Mouse (Mus musculus) neural tube, embryonic 11.5 days (tissue): Measurements from ENCODE around the gene Snx7. TPM values are rescaled to one million over a fixed set of nuclear protein-coding genes. Genes with fewer than 3 reads are reported as not detected.

ENCODE experiments used
- ATAC-seq: fragments of 200-750 bp; cut with Nextera tagmentation; 2 replicates; pipeline ENCODE4 v1.8.0; 2017; ENCODE audit warnings: moderate number of reproducible peaks, mild to moderate bottlenecking, moderate TSS enrichment, moderate library complexity; ENCODE audit not compliant: insufficient read depth, low FRiP score, low TSS enrichment
- DNase-seq: peaks from one replicate; pipeline ENCODE4 v3.0.0-alpha.2; 2015; ENCODE audit warnings: low spot score
- H3K27ac ChIP-seq: fragments of 300-500 bp; sonication (generic); 2 replicates; pipeline ENCODE4 v1.5.1; 2014; ENCODE audit warnings: low read depth, mild to moderate bottlenecking, low read length
- H3K27me3 ChIP-seq: fragments of 300-500 bp; sonication (generic); 2 replicates; pipeline ENCODE4 v1.6.1; 2014; ENCODE audit warnings: mild to moderate bottlenecking, low read length, mixed read lengths; ENCODE audit not compliant: control insufficient read depth, insufficient read depth
- H3K36me3 ChIP-seq: fragments of 300-500 bp; sonication (generic); 2 replicates; pipeline ENCODE4 v1.6.1; 2014; ENCODE audit warnings: mild to moderate bottlenecking, low read length, moderate library complexity, mixed read lengths; ENCODE audit not compliant: control insufficient read depth, insufficient read depth
- H3K4me1 ChIP-seq: fragments of 300-500 bp; sonication (generic); 2 replicates; pipeline ENCODE4 v1.6.1; 2014; ENCODE audit warnings: low read length, mixed read lengths; ENCODE audit not compliant: control insufficient read depth, insufficient read depth
- H3K4me2 ChIP-seq: fragments of 300-500 bp; sonication (generic); 2 replicates; pipeline ENCODE4 v1.6.1; 2014; ENCODE audit warnings: low read depth, mild to moderate bottlenecking, moderate library complexity
- H3K4me3 ChIP-seq: fragments of 300-500 bp; sonication (generic); 2 replicates; pipeline ENCODE4 v1.5.1; 2014; ENCODE audit warnings: low read depth, low read length
- H3K9ac ChIP-seq: fragments of 300-500 bp; sonication (generic); 2 replicates; pipeline ENCODE4 v1.6.1; 2014; ENCODE audit warnings: mild to moderate bottlenecking, low read length
- H3K9me3 ChIP-seq: fragments of 300-500 bp; sonication (generic); 2 replicates; pipeline ENCODE4 v1.6.1; 2016; ENCODE audit warnings: low read length; ENCODE audit not compliant: control insufficient read depth
- WGBS: fragments of 180-500 bp; shearing (Covaris S2); extraction: QIAGEN DNeasy Blood & Tissue Kit; methylation state at CpG from one replicate; pipeline ENCODE4 v1.1.7; 2014; 5-methylcytosine and 5-hydroxymethylcytosine counted together
- polyA plus RNA-seq: library from polyadenylated mRNA; unstranded; fragments of >200 nt; fragmentation: Nextera tagmentation; extraction: Ambion mirVana; gene quantifications from 2 replicates; pipeline ENCODE4 v1.2.1, GENCODE M21; 2014

Snx7 gene
- polyA plus RNA-seq, 1 experiment from 2014 or later: 14.4 TPM

DNA sequence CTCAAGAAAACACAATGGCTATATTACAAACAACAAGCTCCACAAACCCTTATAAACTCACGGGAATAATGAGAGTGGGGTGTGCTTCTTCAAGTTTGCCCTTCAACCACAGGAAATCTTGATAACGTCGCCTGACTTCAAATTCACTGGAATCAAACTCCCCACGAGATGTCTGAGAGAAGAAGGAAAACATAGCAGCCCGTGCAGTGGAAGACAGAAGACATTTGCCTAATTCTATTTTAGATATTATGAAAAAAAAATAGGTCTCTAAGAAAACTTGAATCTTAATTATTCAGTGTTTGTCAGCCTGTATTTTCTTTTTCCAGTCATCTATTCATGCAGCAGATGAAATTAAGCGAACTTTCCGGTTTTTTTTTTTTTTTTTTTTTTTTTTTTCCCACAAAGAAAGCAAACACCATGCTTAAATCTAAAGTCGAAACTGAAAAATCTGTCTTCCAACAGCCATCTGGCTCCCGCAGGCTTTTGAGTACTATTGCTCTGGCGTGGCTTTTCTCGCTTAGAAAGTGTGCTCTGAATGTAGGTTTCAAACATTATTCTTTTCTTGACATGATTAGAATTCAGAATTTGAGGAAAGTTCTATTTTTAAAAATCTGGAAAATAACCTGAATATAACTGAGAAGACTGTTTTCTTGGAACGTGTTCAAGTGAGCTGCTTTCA, 28.7 kb downstream of the Snx7 start:
- H3K36me3 ChIP-seq: no peaks in the 10 kb centered on the region
- H3K27me3 ChIP-seq: no peaks in the 10 kb centered on the region
- WGBS: 84% methylated on average over 12 of the region's 12 CpGs
- H3K4me3 ChIP-seq: no peak overlapping the region
- H3K9me3 ChIP-seq: no peaks in the 10 kb centered on the region
- no peak overlapping the region for H3K4me2 ChIP-seq
- DNase-seq: no peak
- H3K27ac ChIP-seq: no peak overlapping the region
- no peaks in the 10 kb centered on the region for H3K4me1 ChIP-seq
- no peak overlapping the region for H3K9ac ChIP-seq
- ATAC-seq: no peak

DNA sequence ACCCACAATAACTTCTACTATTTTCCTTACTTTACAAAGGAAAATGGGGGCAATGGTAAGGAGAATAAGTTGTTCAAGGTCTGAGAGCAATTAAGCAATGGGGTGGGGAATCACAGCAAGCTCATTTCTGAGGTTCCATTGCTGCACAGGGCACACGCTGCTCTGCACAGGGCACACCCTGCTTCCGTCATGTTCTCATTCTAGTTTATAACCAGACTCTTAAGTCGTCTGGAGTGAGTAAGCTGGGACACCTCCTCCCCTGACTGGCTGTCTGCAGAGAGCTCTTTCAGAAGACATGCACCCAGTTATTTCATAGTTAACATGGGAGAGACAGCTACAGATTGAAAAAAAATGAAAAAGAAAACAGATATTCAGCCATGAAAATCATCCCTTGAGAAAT, 30.7 kb downstream of the Snx7 start:
- no peaks in the 10 kb centered on the region for H3K9me3 ChIP-seq
- H3K4me1 ChIP-seq: no peaks in the 10 kb centered on the region
- DNase-seq (no peak), ATAC-seq (no peak)
- H3K27ac ChIP-seq: no peak overlapping the region
- H3K27me3 ChIP-seq: no peaks in the 10 kb centered on the region
- 70% methylated on average over 3 of the region's 3 CpGs for WGBS
- H3K4me3 ChIP-seq: no peak overlapping the region
- H3K9ac ChIP-seq: no peak overlapping the region
- no peak overlapping the region for H3K4me2 ChIP-seq
- H3K36me3 ChIP-seq: no peaks in the 10 kb centered on the region

DNA sequence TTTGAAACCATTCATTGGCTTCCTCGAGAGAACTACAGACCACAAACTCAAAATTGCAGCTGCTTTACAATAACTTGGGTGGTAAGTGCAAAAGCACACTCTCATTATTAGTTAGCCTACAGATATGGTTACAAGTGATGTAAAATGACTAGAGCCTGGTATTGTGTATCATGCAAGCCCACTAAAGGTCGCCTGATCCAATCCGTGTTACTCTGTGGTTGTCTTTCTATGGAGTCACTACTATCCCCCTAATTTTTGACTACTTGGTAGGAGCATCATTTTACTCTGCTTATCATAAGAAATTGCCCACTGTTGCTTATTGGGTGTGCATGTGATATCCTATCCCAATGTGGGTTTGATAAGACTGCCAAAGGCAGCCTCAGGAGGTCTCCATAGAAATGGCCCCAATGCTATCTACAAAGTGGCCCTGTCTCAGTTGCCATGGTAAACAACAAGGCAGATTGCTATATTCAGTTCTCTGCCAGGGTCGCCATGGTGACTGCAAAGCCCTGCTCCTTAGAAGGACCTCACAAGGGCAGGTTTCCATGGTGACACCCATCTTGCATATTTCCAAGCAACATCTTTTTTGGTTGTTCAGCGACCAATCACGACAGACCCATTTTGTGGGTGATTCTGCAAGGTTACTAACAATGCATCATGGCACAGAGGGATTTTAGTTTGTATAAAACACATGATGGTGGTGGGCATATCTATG, 42.1 kb downstream of the Snx7 start:
- H3K4me2 ChIP-seq: no peak overlapping the region
- H3K27ac ChIP-seq: no peak overlapping the region
- DNase-seq (peak; percentile 55), ATAC-seq (peak; percentile 90)
- H3K4me3 ChIP-seq: no peak overlapping the region
- no peaks in the 10 kb centered on the region for H3K27me3 ChIP-seq
- 77% methylated on average over 6 of the region's 6 CpGs for WGBS
- no peaks in the 10 kb centered on the region for H3K9me3 ChIP-seq
- H3K4me1 ChIP-seq: no peaks in the 10 kb centered on the region
- no peak overlapping the region for H3K9ac ChIP-seq
- H3K36me3 ChIP-seq: no peaks in the 10 kb centered on the region

DNA sequence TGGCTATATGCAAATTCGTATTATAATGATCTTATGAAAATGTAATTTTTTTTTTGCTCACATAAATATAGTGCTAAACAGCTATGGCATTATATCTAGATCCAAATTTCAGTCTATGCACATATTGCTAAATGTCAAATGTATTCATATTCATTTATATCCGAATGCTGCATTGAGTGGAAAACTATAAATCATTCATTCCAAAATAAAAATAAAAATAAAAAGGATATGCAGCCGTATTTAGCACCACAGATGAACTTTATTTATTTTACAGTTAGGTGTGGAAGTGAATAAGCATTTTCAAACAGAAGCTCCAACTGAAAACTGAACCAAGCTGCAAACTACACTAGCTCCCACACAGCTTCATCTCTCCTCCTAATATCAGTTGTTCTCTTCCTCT, 45.5 kb downstream of the Snx7 start:
- no peaks in the 10 kb centered on the region for H3K27me3 ChIP-seq
- H3K4me2 ChIP-seq: no peak overlapping the region
- H3K4me3 ChIP-seq: no peak overlapping the region
- no peak overlapping the region for H3K9ac ChIP-seq
- H3K36me3 ChIP-seq: no peaks in the 10 kb centered on the region
- 89% methylated on average over 3 of the region's 3 CpGs for WGBS
- ATAC-seq: no peak
- no peak for DNase-seq
- H3K4me1 ChIP-seq: no peaks in the 10 kb centered on the region
- no peaks in the 10 kb centered on the region for H3K9me3 ChIP-seq
- no peak overlapping the region for H3K27ac ChIP-seq

DNA sequence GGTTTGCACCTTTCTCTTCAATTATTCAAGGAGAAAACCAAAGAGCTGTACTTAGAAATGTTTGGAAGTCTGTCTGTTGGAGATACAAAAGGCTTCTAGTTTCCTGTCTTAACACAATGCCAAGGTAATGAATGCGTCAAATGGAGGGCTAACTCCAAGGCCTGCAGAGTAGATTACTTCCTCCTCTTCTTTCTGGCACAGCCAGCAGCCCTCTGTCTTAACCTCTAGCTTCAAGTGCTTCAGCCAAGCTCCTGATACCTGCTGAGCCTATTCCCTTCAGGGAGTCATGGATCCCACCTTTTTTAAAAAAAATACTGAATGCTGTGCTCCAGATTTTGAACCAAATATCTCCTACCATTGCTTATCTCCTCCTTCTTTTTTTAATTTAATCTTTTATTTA, 51.1 kb downstream of the Snx7 start:
- Histone ChIP-seq H3K4me1 (no peaks in the 10 kb centered on the region), H3K27ac (no peak overlapping the region), H3K4me3 (no peak overlapping the region), H3K9ac (no peak overlapping the region), H3K27me3 (no peaks in the 10 kb centered on the region), H3K4me2 (no peak overlapping the region), H3K9me3 (no peaks in the 10 kb centered on the region), H3K36me3 (no peaks in the 10 kb centered on the region)
- DNase-seq (no peak), ATAC-seq (no peak)
- 88% methylated on average over 1 of the region's 1 CpGs for WGBS

DNA sequence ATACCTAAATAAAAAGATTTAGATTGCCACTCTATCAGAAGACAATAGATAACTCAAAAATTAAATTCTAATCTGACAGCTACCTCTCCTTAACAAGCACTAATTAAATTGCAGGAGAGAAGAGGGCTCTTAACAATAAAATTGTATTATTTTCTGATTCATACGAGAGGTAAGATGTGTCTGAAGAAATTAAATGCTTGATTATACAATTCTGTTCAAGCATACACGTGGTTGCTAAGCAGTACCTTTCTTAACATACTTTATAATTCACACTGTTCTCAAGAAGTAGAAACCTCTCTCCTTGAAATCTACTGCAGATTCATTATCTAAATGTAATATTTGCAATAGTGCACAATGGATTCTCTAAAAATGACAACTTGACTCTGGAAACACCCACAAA, 54.5 kb downstream of the Snx7 start:
- H3K27me3 ChIP-seq: no peaks in the 10 kb centered on the region
- no peaks in the 10 kb centered on the region for H3K4me1 ChIP-seq
- H3K27ac ChIP-seq: no peak overlapping the region
- no peaks in the 10 kb centered on the region for H3K9me3 ChIP-seq
- H3K9ac ChIP-seq: no peak overlapping the region
- no peak overlapping the region for H3K4me3 ChIP-seq
- ATAC-seq (no peak), DNase-seq (no peak)
- H3K36me3 ChIP-seq: no peaks in the 10 kb centered on the region
- no peak overlapping the region for H3K4me2 ChIP-seq
- WGBS: 90% methylated on average over 2 of the region's 2 CpGs

DNA sequence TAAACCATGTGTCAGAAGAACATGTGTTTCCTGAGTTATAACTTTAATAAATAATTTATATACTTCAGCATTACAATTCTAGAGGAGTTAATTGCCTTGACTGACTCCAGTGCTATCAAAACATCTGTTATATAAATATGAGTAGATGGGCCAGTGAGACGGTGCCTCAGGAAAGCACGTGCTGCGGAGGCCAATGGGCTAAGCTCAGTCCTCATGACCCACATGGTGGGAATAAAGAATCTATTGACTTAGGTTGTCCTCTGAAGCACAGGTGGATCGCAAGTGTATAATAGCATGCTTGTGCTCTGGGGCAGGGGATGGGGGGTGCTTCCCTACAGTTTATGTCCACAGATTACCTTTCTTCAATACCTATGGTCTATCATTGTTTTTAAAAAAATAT, 56.6 kb downstream of the Snx7 start:
- WGBS: 78% methylated on average over 4 of the region's 4 CpGs
- no peak for DNase-seq
- H3K27ac ChIP-seq: no peak overlapping the region
- H3K4me2 ChIP-seq: no peak overlapping the region
- H3K9me3 ChIP-seq: no peaks in the 10 kb centered on the region
- no peak overlapping the region for H3K4me3 ChIP-seq
- H3K36me3 ChIP-seq: no peaks in the 10 kb centered on the region
- no peaks in the 10 kb centered on the region for H3K27me3 ChIP-seq
- H3K4me1 ChIP-seq: no peaks in the 10 kb centered on the region
- no peak for ATAC-seq
- no peak overlapping the region for H3K9ac ChIP-seq

DNA sequence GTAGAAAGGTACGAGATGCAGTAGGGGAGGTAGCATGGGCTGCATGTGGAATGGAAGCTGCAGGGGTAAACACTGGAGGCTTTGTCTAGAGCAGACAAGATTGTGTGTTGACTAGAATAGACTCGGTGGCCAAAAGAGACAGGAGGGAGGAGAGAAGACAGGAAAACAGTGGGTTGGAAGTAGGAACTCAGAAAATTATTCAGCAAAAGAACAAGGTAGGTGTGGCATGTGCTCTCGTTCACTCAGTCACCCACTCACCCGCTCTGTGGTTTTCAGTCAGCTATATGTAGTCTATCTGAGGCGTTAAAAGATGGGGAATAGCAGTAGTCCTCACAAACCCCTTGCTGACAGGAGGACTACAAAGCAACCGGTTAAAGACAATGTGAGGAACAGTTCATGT, 63.0 kb downstream of the Snx7 start:
- Histone ChIP-seq H3K9ac (no peak overlapping the region), H3K4me3 (no peak overlapping the region), H3K4me1 (no peaks in the 10 kb centered on the region), H3K36me3 (no peaks in the 10 kb centered on the region), H3K27ac (no peak overlapping the region), H3K4me2 (no peak overlapping the region), H3K9me3 (no peaks in the 10 kb centered on the region), H3K27me3 (no peaks in the 10 kb centered on the region)
- DNase-seq (no peak), ATAC-seq (no peak)
- WGBS: 88% methylated on average over 6 of the region's 6 CpGs

DNA sequence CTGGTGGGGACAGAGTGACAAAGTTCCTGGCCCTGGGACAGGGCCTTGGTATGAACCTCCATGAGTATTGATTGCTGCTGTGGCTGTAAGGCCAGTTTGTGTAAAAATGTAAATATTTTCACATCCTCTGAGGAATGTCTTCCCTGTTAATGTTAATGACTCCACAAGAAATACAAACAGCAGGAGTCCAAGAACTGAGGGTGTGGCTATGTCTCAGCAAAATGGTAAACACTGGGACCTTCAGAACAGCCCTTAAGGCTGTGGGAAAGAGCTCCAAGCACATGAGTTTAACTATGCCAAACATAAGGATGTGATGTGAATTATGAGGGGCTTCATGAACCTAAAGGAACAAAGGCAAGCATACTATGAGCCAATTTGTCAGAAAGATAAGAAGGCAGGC, 74.2 kb downstream of the Snx7 start:
- Histone ChIP-seq H3K27me3 (no peaks in the 10 kb centered on the region), H3K9ac (no peak overlapping the region), H3K4me1 (no peaks in the 10 kb centered on the region), H3K4me2 (no peak overlapping the region), H3K27ac (no peak overlapping the region), H3K4me3 (no peak overlapping the region), H3K9me3 (no peaks in the 10 kb centered on the region), H3K36me3 (no peaks in the 10 kb centered on the region)
- no peak for ATAC-seq
- no peak for DNase-seq
